Mouse (Mus musculus) embryonic fibroblast, embryonic 13.5 days (primary cell): ENCODE results near the gene Atp5b. TPM values are rescaled to one million over a fixed set of nuclear protein-coding genes. Genes with fewer than 3 reads are reported as not detected.
"Not testable (repeated sequence)": the region's sequence is repeated elsewhere in the genome, so short reads cannot be mapped to it uniquely, and the experiment has no call there.

ENCODE experiments used
- H3K27ac ChIP-seq: 2 replicates; pipeline ENCODE4 v1.5.1; 2012; ENCODE audit warnings: low read length, control low read depth, inconsistent platforms; ENCODE audit not compliant: insufficient read depth
- H3K4me1 ChIP-seq: 2 replicates; pipeline ENCODE4 v1.6.1; 2011; ENCODE audit warnings: low read length; ENCODE audit not compliant: control insufficient read depth, insufficient read depth
- H3K4me3 ChIP-seq: 2 replicates; pipeline ENCODE4 v1.5.1; 2011; ENCODE audit warnings: mild to moderate bottlenecking, control low read depth, low read length; ENCODE audit not compliant: insufficient read depth
- CTCF ChIP-seq: IDR thresholded peaks from 2 replicates; pipeline ENCODE4 v1.5.1; 2011; ENCODE audit warnings: mild to moderate bottlenecking, control low read depth, low read length, moderate library complexity, borderline replicate concordance; ENCODE audit not compliant: insufficient read depth
- POLR2A ChIP-seq: IDR thresholded peaks from 2 replicates; pipeline ENCODE4 v1.6.1; 2011; ENCODE audit warnings: low read depth, mild to moderate bottlenecking, control low read depth, low read length, moderate library complexity
- polyA plus RNA-seq: library from polyadenylated mRNA; stranded (reverse); fragments of >200 nt; gene quantifications from 2 replicates; pipeline ENCODE4 v1.2.4, GENCODE M21; 2011; ENCODE audit warnings: low read depth; ENCODE audit not compliant: missing spikeins, insufficient read length

Gene Atp5b
- polyA plus RNA-seq, 1 experiment, result 979 TPM

DNA sequence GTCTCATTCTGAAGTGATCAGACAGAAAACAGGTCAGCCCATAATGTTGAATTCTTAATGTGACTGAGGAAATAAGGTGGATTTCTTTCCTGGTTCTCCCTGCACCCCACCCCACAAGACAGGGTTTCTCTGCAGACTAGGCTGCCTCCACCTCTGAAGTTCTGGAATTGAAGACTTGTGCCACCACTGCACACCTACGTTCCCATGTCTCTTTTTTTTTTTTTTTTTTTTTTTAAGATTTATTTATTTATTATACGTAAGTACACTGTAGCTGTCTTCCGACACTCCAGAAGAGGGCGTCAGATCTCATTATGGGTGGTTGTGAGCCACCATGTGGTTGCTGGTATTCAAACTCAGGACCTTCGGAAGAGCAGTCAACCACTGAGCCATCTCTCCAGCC, 17.0 kb upstream of the Atp5b start:
- TF ChIP-seq CTCF, result no peak
- no peak for TF ChIP-seq POLR2A
- H3K4me1 ChIP-seq, result peaks cover 8% of the 10 kb centered on the region
- H3K4me3 ChIP-seq, result no peak overlapping the region
- no peak overlapping the region for H3K27ac ChIP-seq

DNA sequence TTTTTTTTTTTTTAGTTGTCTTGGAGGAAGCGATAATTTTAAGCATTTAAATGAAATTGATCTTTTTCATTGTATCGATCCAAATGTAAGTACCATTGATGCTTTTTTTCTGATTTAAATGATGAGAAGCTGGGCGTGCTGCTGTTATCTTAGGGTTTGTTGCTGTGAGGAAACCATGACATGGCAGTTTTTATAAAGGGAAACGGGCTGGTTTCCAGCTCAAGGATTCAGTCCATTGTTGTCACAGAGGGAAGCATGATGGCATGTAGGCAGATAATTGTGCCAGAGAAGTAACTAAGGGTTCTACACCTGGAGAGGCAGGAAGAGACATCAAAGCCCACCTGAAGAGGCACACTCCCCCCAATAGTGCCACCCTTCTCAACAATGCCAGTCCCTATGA, 13.9 kb upstream of the Atp5b start:
- TF ChIP-seq POLR2A, result no peak
- TF ChIP-seq CTCF, result no peak
- Histone ChIP-seq H3K27ac (no peak overlapping the region), H3K4me3 (no peak overlapping the region), H3K4me1 (no peaks in the 10 kb centered on the region; the same call in 1 of the 2 replicates)

DNA sequence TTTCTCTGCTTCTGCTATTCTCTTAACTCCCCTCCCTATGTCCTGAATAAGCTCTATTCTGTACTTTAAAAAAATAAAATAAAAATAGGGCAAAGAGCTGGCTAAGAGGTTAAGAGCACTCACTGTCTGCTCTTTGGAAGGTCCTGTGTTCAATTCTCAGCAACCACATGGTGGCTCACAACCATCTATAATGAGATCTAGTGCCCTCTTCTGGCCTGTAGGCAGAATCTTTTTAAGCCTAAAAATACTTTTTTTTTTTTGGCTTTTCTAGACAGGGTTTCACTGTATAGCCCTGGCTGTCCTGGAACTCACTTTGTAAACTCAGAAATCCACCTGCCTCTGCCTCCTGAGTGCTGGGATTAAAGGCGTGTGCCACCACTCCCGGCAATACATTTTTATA, 12.6 kb upstream of the Atp5b start:
- not testable (repeated sequence) for H3K27ac ChIP-seq, H3K4me1 ChIP-seq, H3K4me3 ChIP-seq

DNA sequence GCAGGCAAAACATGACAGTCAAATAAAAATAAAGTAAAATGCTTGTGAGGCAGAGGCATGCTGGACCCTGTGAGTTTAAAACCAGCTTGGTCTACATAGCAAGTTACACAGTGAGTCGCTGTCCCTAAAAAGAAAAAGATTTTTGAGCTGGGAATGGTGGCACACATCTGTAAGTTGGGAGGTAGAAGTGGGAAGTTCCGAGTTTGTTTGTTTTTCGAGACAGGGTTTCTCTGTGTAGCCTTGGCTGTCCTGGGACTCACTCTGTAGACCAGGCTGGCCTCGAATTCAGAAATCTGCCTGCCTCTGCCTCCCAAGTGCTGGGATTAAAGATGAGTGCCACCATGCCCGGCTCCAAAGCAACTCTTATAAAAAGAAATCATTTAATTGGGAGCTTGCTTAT, 4.8 kb upstream of the Atp5b start:
- not testable (repeated sequence) for H3K27ac ChIP-seq, H3K4me3 ChIP-seq, H3K4me1 ChIP-seq

DNA sequence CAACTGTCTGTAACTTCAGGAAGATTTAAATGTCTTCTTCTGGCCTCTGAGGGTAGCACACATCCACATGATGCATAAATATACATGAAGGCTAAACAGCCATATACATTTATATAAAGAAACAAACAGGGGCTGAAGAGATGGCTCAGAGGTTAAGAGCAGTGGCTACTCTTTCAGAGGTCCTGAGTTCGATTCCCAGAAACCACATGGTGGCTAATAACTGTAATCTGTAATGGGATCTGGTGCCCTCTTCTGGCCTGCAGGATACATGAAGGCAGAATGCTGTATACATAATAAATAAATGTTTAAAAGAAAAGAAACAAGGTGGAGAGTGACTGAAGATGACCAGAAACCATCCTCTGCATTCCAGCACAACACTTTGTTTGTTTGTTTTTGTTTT, 2.6 kb upstream of the Atp5b start:
- Histone ChIP-seq H3K4me1 (peaks cover 2% of the 10 kb centered on the region; the same call in 1 of the 2 replicates), H3K27ac (no peak overlapping the region), H3K4me3 (no peak overlapping the region)
- TF ChIP-seq POLR2A (no peak), CTCF (no peak)

DNA sequence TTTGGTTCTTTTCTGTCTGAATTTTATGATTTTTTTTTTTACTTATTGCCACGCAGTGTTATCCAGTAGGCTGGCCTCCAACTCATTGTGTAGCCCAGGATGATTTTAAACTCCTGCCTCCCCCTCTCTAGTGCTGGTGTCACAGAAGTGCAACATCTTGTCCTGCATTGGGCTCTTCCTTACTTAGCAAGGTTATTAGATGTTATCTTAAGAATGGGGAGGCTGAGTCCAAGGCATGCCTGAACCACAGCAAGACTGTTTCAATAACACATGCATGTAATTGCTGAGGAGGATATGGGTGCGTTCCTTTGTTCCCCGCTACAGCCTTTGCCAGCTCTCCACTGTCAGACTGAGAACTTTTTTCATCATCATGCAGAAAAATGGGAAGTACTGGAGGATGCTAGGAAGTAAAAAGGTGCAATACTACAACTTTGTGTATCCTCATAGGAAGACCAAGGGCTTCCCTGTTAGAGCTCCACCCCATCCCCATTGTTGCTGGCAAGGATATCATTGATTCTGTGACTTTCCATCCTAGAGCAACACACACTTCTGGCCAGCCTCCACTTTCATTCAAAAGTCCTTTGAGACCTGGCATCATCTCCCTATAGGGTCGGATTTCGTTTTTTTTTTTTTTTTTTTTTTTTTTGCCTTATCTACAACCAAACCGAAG, 1.1 kb upstream of the Atp5b start:
- Histone ChIP-seq H3K27ac (peak overlapping the region; percentile 24; the same call in 1 of the 2 replicates), H3K4me1 (peaks cover 2% of the 10 kb centered on the region; the same call in 1 of the 2 replicates), H3K4me3 (peak overlapping the region; percentile 69)
- no peak for TF ChIP-seq POLR2A

DNA sequence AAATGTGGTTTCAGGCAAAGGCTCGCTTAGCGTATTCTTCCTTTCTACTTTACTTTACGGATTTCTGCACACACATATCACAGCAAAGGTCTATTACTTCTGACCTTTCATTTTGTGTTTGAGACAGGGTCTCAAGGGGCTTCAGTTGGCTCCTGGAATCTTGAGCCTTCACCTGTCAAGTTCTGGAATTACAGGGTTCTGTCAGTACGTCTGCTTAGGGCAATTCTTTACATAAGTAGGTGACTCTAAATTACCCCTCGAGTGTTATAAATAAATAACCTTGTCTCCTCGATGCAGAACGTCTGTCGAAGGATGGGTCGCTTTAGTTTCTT, 630 bp upstream of the Atp5b start:
- no peak for TF ChIP-seq CTCF
- no peak for TF ChIP-seq POLR2A
- peaks cover 2% of the 10 kb centered on the region; the same call in 1 of the 2 replicates for H3K4me1 ChIP-seq
- H3K4me3 ChIP-seq, result peak overlapping the region; percentile 69
- peak overlapping the region; percentile 24 for H3K27ac ChIP-seq

DNA sequence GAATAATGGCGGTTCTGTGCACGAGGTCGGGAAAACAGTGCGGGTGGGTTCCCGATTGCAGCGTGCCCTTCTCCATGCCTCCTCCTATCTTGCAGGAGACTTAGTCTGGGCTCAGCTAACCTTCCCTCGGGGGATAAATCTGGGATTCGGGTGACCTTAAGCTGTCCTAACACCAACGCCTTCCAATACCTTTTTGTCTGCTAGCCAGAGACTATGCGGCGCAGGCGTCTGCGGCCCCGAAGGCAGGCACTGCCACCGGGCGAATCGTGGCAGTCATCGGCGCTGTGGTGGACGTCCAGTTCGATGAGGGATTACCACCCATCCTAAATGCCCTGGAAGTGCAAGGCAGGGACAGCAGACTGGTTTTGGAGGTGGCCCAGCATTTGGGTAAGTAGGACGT, 615 bp downstream of the Atp5b start:
- H3K4me3 ChIP-seq, result peak overlapping the region; percentile 93
- H3K4me1 ChIP-seq, result peaks cover 2% of the 10 kb centered on the region; the same call in 1 of the 2 replicates
- no peak for TF ChIP-seq CTCF
- 0 out of 2 replicates have a peak, but pooled peaks have one; percentile 11 for TF ChIP-seq POLR2A
- peak overlapping the region; percentile 34; the same call in 1 of the 2 replicates for H3K27ac ChIP-seq

DNA sequence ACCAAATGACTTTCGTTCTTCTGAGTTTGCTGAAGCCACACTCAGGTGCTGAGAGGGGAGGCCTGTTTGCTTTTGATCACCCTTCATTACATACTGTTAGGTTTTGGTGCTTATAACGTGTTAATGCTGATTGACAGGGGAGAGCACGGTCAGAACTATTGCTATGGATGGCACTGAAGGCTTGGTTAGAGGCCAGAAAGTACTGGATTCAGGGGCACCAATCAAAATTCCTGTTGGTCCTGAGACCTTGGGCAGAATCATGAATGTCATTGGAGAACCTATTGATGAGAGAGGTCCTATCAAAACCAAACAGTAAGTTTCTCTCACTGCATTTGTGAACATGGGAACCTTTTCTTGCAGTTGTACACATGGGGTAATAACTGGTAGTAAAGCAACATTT, 1.1 kb downstream of the Atp5b start:
- Histone ChIP-seq H3K4me3 (peak overlapping the region; percentile 93), H3K4me1 (peaks cover 2% of the 10 kb centered on the region; the same call in 1 of the 2 replicates), H3K27ac (no peak overlapping the region)
- 0 out of 2 replicates have a peak, but pooled peaks have one; percentile 3 for TF ChIP-seq POLR2A
- TF ChIP-seq CTCF, result no peak

DNA sequence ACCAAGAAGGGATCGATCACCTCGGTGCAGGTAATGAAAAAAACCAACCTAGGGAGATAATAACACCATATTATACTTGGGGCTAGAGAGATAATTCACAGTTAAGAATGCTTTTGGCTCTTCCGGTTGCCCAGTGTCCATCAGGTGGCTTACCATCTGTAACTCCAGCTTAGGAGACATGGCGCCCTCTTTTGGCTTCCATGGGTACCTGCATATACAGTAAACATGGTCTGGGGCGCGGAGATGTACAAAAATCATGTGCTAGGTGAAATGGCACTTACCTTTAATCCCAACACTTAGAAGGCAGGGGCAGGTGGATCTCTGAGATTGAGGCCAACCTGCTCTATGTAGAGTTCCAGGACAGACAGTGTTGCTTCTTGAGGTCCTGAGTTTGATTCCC, 3.3 kb downstream of the Atp5b start:
- no peak for TF ChIP-seq POLR2A
- no peak for TF ChIP-seq CTCF
- peaks cover 2% of the 10 kb centered on the region; the same call in 1 of the 2 replicates for H3K4me1 ChIP-seq
- no peak overlapping the region for H3K4me3 ChIP-seq
- no peak overlapping the region for H3K27ac ChIP-seq

DNA sequence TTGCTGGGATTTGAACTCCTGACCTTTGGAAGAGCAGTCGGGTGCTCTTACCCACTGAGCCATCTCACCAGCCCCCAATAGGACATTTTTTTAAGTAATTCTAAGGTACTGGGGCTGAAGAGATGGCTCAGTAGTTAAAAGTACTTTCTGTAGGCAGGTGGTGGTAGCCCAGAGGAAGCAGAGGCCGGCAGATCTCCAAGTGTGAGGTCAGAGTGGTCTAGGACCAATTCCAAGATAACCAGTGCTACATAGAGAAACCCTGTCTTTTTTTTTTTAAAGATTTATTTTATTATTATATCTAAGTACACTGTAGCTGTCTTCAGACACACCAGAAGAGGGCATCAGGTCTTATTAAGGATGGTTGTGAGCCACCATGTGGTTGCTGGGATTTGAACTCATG, 4.1 kb downstream of the Atp5b start:
- not testable (repeated sequence) for H3K4me1 ChIP-seq, H3K4me3 ChIP-seq, H3K27ac ChIP-seq
